Mouse (Mus musculus): ENCODE data around the gene Arvcf.

- TF ChIP-seq CTCF (IDR thresholded peaks at IDR 0.05; ENCODE audit: borderline replicate concordance, insufficient read depth, low read depth, low read length) (no peak), POLR2A (IDR thresholded peaks at IDR 0.05; ENCODE audit: borderline replicate concordance, insufficient read depth, low read length) (no peak)
Measured at GRCm38 (mm10) chr16:18411802-18412476, 64.0 kb downstream of the Arvcf start.
